Mouse (Mus musculus): ENCODE results near the gene Naip1.
"Not testable (repeated sequence)": the region's sequence is repeated elsewhere in the genome, so short reads cannot be mapped to it uniquely, and the experiment has no call there.

Gene Naip1

GRCm38 (mm10) chr13:100452415-100453127 lies at the start of gene Naip1:
Naip1 (minus strand) TSS chr13:100452869.
- DNase-seq (ENCODE audit: low read depth, low spot score) = not testable (repeated sequence)

DNA sequence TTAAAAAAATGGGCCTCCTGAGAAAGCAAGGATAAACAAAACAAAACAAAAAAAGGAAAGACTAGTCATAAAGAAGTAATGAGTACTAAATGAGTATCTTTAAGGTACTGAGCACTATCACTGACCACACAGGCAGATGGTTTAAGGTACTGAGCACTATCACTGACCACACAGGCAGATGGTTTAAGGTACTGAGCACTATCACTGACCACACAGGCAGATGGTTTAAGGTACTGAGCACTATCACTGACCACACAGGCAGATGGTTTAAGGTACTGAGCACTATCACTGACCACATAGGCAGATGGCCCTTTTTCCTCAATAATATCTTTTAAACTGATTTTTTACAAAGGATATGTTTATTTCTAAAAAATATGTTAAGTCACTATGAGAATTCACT lies 47.0 kb upstream of the Naip1 start:
- DNase-seq (ENCODE audit: low read depth, low spot score) = not testable (repeated sequence)

DNA sequence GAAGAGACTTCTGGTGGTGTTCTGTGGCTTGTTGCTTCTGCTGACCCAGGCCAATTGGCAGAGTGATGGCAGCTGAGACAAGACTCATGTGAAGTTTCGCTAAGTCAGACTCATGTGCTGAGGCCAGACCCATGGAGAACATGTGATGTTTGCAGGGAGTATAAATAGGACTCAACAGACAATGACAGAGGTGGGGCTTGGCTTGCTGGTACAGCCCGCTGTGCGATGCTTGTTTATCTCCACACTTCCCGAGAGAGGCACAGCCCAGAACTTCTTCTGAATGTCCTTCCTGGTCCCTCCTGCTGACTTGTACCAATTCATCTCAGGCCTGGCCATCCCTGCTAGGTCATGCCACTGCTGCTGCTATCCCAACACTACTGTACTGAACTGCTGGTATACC lies 42.7 kb upstream of the Naip1 start:
- no peak for DNase-seq (ENCODE audit: low read depth, low spot score)

DNA sequence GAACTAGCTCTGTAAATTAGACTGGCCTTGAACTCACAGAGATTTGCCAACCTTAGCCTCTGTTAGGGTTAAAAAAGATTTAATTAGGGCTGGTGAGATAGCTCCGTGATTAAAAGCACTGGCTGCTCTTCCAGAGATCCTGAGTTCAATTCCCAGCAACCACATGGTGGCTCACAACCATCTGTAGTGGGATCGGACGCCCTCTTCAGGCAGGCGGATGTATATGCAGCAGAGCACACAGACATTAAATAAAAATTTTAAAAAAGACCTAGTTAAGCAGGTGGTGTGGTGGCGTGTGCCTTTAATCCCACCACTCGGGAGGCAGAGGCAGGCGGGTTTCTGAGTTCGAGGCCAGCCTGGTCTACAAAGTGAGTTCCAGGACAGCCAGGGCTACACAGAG lies 41.7 kb upstream of the Naip1 start:
- DNase-seq (ENCODE audit: low read depth, low spot score) = peak; percentile 48

DNA sequence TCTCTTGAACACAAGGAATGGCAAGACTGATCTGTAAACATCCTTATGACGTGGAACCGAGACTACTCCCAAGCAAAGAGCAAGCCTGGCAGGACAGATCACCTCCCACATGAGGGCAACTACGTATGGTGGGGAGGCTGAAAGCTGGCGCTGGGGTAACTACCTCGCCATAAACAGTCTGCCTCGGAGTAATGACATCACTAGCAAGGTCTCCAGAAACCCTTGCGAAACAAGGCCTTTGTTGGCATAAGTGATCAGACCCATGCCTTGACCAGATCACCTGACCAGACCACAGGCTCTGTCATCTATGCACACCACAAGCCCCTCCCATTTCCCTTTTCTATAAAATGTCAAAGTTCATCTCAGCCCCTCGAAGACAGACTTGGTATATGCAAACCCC lies 40.6 kb upstream of the Naip1 start:
- peak; percentile 20 for DNase-seq (ENCODE audit: low read depth, low spot score)

GRCm38 (mm10) chr13:100492061-100492787 lies 39.6 kb upstream of the Naip1 start, which contains the start of gene Gtf2h2:
Gtf2h2 (minus strand) TSS chr13:100492579.
- DNase-seq (ENCODE audit: low read depth, low spot score) = peak; percentile 92

GRCm38 (mm10) chr13:100491623-100492022 lies 39.0 kb upstream of the Naip1 start:
- no peak for DNase-seq (ENCODE audit: low read depth, low spot score)

DNA sequence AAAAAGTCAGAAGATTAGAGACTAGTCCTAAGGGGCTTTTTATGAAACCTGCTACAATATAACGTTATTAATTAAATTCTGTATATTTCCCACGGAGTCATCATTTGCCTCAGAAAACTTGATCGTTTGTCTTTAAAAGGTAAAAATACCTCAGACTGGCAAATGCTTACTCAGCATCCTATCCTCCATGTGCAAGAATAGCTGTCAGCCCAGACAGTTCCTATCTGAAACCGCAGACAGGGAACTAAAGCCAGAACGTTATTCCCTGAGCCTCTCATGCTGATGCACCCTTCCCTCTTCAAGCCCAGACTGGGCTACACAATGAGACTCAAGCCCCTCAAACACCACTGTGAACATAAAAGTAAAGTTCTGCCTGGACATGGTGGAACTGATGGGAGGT lies 37.8 kb upstream of the Naip1 start:
- no peak for DNase-seq (ENCODE audit: low read depth, low spot score)

DNA sequence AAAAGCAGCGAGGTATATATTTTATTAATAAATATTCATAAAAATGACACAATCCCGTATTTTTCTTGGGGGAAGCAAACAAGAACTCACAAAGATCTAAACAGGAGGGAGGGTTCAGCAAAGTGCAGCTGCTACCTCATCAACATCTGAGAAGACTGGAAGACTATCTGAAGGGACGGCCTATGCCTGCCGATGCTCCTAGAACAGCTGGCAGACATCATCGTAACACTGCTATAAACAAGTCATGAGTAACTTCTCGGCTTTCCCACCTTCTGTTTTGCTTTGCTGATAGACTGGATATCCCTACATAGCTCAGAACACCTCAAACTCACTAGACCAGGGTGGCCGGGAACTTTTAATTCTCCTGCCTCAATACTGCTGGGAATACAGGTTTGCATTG lies 30.9 kb upstream of the Naip1 start:
- no peak for DNase-seq (ENCODE audit: low read depth, low spot score)

GRCm38 (mm10) chr13:100463527-100464222 lies 11.0 kb upstream of the Naip1 start:
- DNase-seq (ENCODE audit: low read depth, low spot score) = no peak

DNA sequence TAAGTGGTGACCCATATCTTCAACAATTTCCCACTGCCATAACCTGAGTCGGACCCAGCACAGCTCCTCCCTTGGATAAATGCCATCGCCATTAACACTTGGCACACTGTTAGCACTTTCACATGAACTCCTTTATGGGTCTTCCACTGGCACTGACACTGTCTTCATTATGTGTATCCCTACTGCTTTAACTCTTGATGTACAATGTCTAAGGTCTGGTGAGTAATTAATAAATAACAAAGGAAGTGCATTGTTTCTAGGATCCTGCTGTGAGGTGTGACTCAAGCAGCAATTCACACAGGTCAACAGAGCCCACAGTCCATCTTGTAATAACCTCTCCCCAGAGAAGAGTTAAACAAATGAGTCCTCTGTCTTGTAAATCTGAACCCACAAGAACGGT lies 8.7 kb upstream of the Naip1 start:
- no peak for DNase-seq (ENCODE audit: low read depth, low spot score)

GRCm38 (mm10) chr13:100449495-100449894 lies 3.2 kb downstream of the Naip1 start:
- DNase-seq (ENCODE audit: low read depth, low spot score) = no peak

GRCm38 (mm10) chr13:100440116-100440515 lies 12.6 kb downstream of the Naip1 start:
- peak; percentile 1 for DNase-seq (ENCODE audit: low read depth, low spot score)

GRCm38 (mm10) chr13:100438701-100439100 lies 14.0 kb downstream of the Naip1 start:
- no peak for DNase-seq (ENCODE audit: low read depth, low spot score)

- DNase-seq (ENCODE audit: low read depth, low spot score) = no peak
Measured at GRCm38 (mm10) chr13:100437322-100437825, 15.3 kb downstream of the Naip1 start.

GRCm38 (mm10) chr13:100436556-100437163 lies 16.0 kb downstream of the Naip1 start:
- DNase-seq (ENCODE audit: low read depth, low spot score) = not testable (repeated sequence)

DNA sequence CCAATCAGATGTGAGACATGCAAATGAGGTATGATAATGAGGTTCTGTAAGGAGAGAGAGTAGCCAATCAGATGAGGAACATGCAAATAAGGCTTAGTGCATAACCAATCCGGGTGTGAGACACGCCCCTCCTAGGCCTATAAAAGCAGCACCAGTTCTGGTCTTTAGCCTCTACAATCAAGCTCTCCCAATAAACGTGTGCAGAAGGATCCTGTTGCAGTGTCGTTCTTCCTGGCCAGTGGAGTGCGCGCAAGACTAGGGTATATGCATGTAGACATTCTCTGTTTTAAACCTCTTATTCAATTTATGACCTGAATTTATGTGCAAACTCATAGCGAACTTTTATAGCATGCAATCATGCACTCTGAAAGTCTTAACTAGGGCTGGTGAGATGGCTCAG lies 32.7 kb downstream of the Naip1 start:
- DNase-seq (ENCODE audit: low read depth, low spot score) = not testable (repeated sequence)

DNA sequence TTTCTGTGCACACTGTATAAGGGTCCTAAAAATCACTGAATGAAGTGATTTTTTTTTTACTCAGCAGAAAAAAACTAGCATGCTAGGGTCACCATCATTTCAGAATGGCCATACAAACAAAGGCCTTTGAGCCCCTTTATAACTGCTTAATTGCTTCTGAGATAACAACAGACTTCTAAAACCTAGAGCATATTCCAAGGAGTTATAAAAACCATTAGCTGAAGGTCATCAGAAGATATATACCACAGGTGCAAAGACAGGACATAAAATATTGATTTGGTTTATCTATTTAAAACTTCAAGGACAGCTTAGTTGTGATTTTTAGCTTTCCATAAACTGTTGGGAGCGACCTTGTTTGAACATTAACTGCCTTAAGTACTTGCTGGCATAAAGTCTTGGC lies 38.2 kb downstream of the Naip1 start:
- no peak for DNase-seq (ENCODE audit: low read depth, low spot score)

DNA sequence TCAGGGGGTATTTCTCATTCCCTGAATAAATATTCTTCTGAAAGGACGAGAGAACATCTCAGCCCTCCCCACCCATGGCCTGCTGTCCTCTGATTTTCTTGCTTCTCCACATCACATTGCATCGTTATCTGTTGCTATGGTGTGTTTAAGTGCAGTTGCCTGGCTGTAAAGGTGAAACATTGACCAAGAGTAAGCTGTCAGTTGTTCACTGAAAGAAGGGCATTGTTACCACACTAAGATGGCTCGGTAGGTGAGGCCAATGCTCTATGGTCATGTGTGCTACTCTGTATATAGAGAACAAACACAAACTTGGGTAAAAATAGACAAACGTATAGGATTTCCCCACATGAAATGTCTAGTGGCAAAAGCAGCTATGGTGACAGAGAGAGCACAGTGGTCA lies 42.8 kb downstream of the Naip1 start:
- no peak for DNase-seq (ENCODE audit: low read depth, low spot score)

GRCm38 (mm10) chr13:100409181-100409580 lies 43.5 kb downstream of the Naip1 start:
- DNase-seq (ENCODE audit: low read depth, low spot score) = no peak

DNA sequence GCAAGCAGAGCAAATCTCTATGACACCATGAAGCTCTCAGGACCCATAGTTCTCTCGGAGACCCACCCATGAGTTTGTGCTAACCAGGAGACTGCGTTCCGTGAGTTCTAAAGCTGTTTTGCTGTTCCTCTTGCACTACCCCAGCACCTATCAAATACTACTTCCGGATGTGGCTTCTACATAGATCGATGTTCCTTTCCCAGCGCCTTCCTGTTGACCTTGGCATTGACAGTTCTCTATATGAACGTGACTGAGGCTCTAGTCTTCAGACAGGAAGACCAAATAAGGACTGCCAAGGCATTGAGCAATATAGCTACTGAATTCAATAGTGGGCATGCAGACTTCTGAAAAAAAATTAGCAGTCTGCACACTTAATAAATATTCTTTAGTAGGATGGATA lies 44.4 kb downstream of the Naip1 start:
- DNase-seq (ENCODE audit: low read depth, low spot score) = peak; percentile 5

Measured in CD4-positive, CD25-positive, alpha-beta regulatory T cell, adult 2 months (primary cell).